Mouse (Mus musculus) heart, embryonic 13.5 days (tissue): ENCODE measurements around the gene Sgcg. TPM values are rescaled to one million over a fixed set of nuclear protein-coding genes. Genes with fewer than 3 reads are reported as not detected.
A peak's percentile ranks its signal among the peaks of the same experiment; 100 is the strongest.

ENCODE experiments used
- ATAC-seq: fragments of 200-750 bp; cut with Nextera tagmentation; 2 replicates; pipeline ENCODE4 v1.8.0; 2017; ENCODE audit warnings: moderate TSS enrichment; ENCODE audit not compliant: insufficient number of reproducible peaks, low FRiP score, low TSS enrichment; ENCODE audit errors: extremely low read depth
- H3K27ac ChIP-seq: fragments of 300-500 bp; sonication (generic); replicated peaks from 2 replicates; pipeline ENCODE4 v1.5.1; 2015; ENCODE audit warnings: moderate library complexity, mild to moderate bottlenecking, inconsistent platforms
- H3K27me3 ChIP-seq: fragments of 300-500 bp; sonication (generic); replicated peaks from 2 replicates; pipeline ENCODE4 v1.6.1; 2015; ENCODE audit warnings: mild to moderate bottlenecking, inconsistent platforms
- H3K36me3 ChIP-seq: fragments of 300-500 bp; sonication (generic); 2 replicates; pipeline ENCODE4 v1.6.1; 2015; ENCODE audit warnings: mild to moderate bottlenecking, inconsistent platforms
- H3K4me1 ChIP-seq: fragments of 300-500 bp; sonication (generic); 2 replicates; pipeline ENCODE4 v1.6.1; 2015; ENCODE audit warnings: inconsistent platforms
- H3K4me2 ChIP-seq: fragments of 300-500 bp; sonication (generic); 2 replicates; pipeline ENCODE4 v1.6.1; 2015; ENCODE audit warnings: inconsistent platforms, mild to moderate bottlenecking, moderate library complexity
- H3K4me3 ChIP-seq: fragments of 300-500 bp; sonication (generic); 2 replicates; pipeline ENCODE4 v1.5.1; 2015; ENCODE audit warnings: moderate library complexity, mild to moderate bottlenecking, inconsistent platforms
- H3K9ac ChIP-seq: fragments of 300-500 bp; sonication (generic); 2 replicates; pipeline ENCODE4 v1.6.1; 2015; ENCODE audit warnings: inconsistent platforms, mild to moderate bottlenecking, moderate library complexity
- H3K9me3 ChIP-seq: fragments of 300-500 bp; sonication (generic); 2 replicates; pipeline ENCODE4 v1.6.1; 2016; ENCODE audit warnings: inconsistent platforms
- WGBS: fragments of 180-500 bp; shearing (Covaris S2); methylation state at CpG from one replicate; pipeline ENCODE4 v1.1.7; 2015; ENCODE audit warnings: mixed read lengths; 5-methylcytosine and 5-hydroxymethylcytosine counted together
- polyA plus RNA-seq: library from polyadenylated mRNA; unstranded; fragments of >200 nt; fragmentation: Nextera tagmentation; extraction: Ambion mirVana; gene quantifications from 2 replicates; pipeline ENCODE4 v1.2.1, GENCODE M21; 2015

Sgcg gene
- 16.6 and 19.9 TPM in 2 replicates for polyA plus RNA-seq

DNA sequence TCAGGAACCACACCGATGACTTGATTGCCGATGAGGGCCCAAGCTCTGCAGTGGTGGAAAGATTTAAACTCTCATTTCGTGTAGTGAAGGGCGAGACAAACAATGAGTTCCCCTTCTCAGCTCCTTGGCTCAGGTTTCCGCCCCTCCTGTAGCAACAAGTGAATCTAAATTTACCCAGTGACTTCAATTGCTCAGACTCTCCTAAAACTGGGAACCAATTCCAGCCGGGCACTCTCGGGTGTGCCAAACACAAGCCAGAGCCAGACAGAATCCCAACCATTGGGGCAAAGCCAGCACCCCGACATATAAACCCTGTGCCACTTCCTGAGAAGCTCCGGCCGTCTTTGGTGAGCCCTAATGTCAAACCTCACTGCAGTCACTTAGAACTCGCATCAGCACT, at the start of gene Sgcg:
Gene Sgcg, minus strand, starts transcription at position 139 of the 400 bp plus-strand sequence.
- Histone ChIP-seq H3K27ac (peak within 1 kb of the TSS; percentile 70), H3K36me3 (no peaks in the 10 kb centered on the region), H3K9me3 (no peaks in the 10 kb centered on the region), H3K27me3 (no peaks in the 10 kb centered on the region), H3K4me2 (peak within 1 kb of the TSS; percentile 43), H3K4me3 (peak within 1 kb of the TSS; percentile 17), H3K4me1 (peaks cover 6% of the 10 kb centered on the region; the same call in 1 of the 2 replicates), H3K9ac (peak within 1 kb of the TSS; percentile 61; the same call in 1 of the 2 replicates)
- WGBS, result 44% methylated on average over 11 of the region's 11 CpGs
- ATAC-seq, result peak; percentile 25; the same call in 1 of the 2 replicates

DNA sequence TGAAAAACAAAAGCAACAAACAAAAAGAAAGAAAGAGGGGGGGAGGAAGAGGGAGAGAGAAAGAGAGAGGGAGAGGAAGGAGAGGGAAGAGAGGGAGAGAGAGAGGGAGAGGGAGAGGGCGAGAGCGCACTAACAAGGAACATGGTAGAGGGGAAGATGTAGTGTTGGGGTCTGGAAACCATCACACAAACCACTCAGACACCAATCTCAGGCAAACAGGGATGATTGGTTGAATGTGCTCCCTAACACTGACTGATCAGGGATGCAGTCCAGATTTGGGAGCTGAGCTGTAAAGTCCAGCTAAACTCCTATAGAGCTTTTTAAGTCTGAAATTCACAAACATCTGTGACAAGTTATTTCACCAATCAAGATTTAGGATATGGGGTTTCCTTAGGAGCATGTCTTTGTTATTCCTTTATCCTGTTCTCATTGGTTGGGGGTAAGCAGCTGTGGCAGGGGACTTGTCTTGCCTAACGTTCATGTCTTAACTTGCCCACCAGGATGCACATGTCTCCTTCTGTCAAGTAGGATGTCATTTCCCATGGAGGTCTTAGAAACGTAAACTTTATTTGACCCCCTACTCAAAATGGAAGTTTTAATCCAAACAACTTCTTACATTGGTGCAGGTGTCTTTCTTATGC, 45.8 kb upstream of the Sgcg start:
- H3K27ac ChIP-seq, result no peak overlapping the region
- H3K4me3 ChIP-seq, result no peak overlapping the region
- H3K4me1 ChIP-seq, result no peaks in the 10 kb centered on the region
- H3K27me3 ChIP-seq, result no peaks in the 10 kb centered on the region
- H3K4me2 ChIP-seq, result no peak overlapping the region
- H3K9ac ChIP-seq, result no peak overlapping the region
- no peak for ATAC-seq
- 0 out of 2 replicates have a peak, but pooled peaks cover 6% of the 10 kb centered on the region for H3K9me3 ChIP-seq
- H3K36me3 ChIP-seq, result no peaks in the 10 kb centered on the region
- WGBS, result 68% methylated on average over 4 of the region's 4 CpGs

DNA sequence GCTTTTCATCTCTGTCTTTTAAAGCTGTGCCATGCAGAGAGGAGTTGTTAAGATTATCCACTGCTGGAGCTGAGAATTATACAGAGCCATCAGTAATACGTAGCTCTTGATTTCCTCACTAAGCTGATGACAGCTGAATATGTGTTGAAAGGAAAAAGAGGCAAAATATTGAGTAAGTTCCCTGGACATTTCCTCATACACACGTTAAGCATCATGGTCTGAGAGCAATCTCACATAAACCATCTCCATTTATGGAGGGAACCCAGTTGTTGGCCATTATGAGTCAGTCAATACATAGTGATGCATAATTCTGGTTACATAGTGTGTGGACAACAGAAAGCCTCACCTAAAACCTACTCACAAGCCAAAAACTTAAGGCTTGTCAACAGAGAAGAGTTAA, 44.1 kb upstream of the Sgcg start:
- H3K4me1 ChIP-seq, result no peaks in the 10 kb centered on the region
- no peak overlapping the region for H3K4me3 ChIP-seq
- H3K4me2 ChIP-seq, result no peak overlapping the region
- H3K9ac ChIP-seq, result no peak overlapping the region
- H3K27ac ChIP-seq, result no peak overlapping the region
- H3K27me3 ChIP-seq, result no peaks in the 10 kb centered on the region
- WGBS, result 43% methylated on average over 2 of the region's 2 CpGs
- ATAC-seq, result no peak
- H3K36me3 ChIP-seq, result no peaks in the 10 kb centered on the region
- 0 out of 2 replicates have a peak, but pooled peaks cover 6% of the 10 kb centered on the region for H3K9me3 ChIP-seq

DNA sequence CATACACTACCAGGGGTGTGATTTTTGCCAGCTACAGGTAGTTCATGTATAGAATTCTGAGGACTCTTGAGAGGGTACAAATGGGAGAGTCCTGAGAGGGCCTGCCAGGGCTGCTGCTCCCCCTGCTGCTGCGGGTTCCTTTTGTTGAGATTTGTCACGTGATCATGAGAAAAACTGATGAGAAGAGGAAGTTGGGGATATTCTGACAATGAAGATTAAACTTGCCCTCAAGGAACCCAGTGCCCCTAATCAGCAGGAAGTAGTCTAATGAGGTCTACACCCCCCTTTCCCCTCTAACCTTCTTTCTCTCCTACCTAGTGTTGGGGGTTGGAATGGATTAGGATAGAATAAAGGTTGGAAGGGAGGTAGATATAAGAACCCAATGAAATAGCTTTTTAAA, 43.0 kb upstream of the Sgcg start:
- no peak overlapping the region for H3K9ac ChIP-seq
- ATAC-seq, result no peak
- no peaks in the 10 kb centered on the region for H3K27me3 ChIP-seq
- 0 out of 2 replicates have a peak, but pooled peaks cover 6% of the 10 kb centered on the region for H3K9me3 ChIP-seq
- H3K27ac ChIP-seq, result no peak overlapping the region
- 44% methylated on average over 2 of the region's 2 CpGs for WGBS
- H3K4me1 ChIP-seq, result no peaks in the 10 kb centered on the region
- H3K4me2 ChIP-seq, result no peak overlapping the region
- no peak overlapping the region for H3K4me3 ChIP-seq
- no peaks in the 10 kb centered on the region for H3K36me3 ChIP-seq

DNA sequence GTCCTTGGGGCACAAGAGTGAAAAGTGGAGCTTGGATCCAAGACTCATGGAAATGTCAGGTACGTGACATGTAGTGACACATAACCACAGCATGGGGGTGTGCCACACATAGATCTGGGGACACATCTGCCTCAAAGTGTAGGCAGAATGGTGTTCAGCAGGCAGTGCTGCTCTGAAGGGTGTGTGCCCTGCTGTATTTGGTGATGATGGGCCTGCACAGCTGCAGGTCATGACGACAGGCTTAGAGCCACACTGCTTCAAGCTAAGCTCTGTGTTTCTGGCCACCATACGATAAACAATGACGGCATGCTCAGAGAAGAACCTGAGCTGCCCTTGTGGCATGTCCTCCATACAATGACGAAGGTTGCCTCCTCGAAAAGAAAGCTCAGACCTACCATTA, 41.5 kb upstream of the Sgcg start:
- no peak for ATAC-seq
- no peaks in the 10 kb centered on the region for H3K36me3 ChIP-seq
- H3K4me2 ChIP-seq, result no peak overlapping the region
- no peak overlapping the region for H3K4me3 ChIP-seq
- H3K27me3 ChIP-seq, result no peaks in the 10 kb centered on the region; the same call in 1 of the 2 replicates
- 77% methylated on average over 6 of the region's 6 CpGs for WGBS
- 0 out of 2 replicates have a peak, but pooled peaks cover 6% of the 10 kb centered on the region for H3K9me3 ChIP-seq
- H3K4me1 ChIP-seq, result no peaks in the 10 kb centered on the region
- H3K27ac ChIP-seq, result no peak overlapping the region
- H3K9ac ChIP-seq, result no peak overlapping the region

DNA sequence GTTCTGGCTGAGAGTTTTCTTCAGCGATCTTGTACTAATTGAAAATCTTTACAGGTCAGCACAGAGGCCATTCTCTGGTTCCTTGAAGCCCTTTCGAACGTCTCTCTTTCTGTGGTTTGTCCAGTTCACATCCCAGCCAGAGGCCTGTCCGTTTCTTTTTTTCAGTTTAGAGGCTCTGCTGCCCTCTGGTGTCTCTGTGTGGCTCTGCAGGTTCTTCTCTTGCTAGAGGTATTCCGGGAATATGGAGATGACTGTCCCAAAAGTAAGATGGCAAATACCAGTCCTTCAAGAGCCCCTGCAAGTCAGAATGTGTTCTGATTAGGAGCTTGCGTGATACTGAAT, 36.4 kb upstream of the Sgcg start:
- H3K4me2 ChIP-seq, result peak overlapping the region; percentile 11; the same call in 1 of the 2 replicates
- H3K9me3 ChIP-seq, result no peaks in the 10 kb centered on the region
- peaks cover 5% of the 10 kb centered on the region; the same call in 1 of the 2 replicates for H3K4me1 ChIP-seq
- no peaks in the 10 kb centered on the region; the same call in none of the 2 replicates for H3K27me3 ChIP-seq
- H3K36me3 ChIP-seq, result no peaks in the 10 kb centered on the region
- WGBS, result 15% methylated on average over 6 of the region's 6 CpGs
- H3K9ac ChIP-seq, result no peak overlapping the region
- H3K4me3 ChIP-seq, result no peak overlapping the region
- no peak overlapping the region for H3K27ac ChIP-seq
- no peak for ATAC-seq

DNA sequence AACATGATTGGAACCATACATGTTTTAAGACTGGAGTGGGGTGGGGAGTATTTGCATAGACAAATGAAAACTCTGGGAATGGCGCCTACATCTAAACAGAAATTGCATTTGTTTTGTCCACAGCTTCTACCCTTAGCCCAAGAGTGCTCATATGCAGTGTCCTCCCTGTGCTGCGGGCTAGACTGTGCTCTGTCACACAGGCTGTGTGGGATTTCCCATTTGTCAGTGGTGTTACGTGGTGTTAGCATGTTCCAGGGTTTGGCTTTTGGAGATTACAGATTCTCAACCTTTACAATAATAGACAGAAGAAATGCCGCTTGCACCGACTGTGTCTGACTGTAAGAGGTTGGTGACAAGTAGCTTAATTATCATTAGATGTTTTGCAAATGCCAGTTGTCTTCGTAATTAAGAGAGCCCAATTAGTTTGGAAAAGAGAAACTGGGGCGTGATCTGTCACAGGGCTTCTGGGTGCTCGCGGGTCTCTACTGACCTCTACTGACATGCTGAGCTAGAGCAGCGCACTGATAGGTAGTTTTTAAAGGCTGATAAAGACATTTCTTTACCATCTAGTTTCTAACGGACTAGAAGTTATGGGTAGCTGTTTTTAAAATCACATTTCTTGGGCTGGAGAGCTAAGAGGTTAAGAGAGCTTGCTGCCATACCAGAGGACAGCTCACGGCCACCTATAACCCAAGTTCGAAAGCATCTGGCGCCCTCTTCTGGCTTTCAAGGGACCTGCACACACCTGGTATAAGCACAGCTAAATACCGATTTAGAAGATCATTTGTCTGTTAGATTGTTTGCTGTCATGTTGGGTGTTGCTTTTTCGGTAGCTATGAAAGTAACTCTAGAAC, 35.8 kb upstream of the Sgcg start:
- H3K27me3 ChIP-seq, result no peaks in the 10 kb centered on the region; the same call in none of the 2 replicates
- no peaks in the 10 kb centered on the region for H3K36me3 ChIP-seq
- no peak for ATAC-seq
- H3K4me2 ChIP-seq, result peak overlapping the region; percentile 37; the same call in 1 of the 2 replicates
- H3K9me3 ChIP-seq, result no peaks in the 10 kb centered on the region
- no peak overlapping the region for H3K27ac ChIP-seq
- H3K4me3 ChIP-seq, result no peak overlapping the region
- no peak overlapping the region for H3K9ac ChIP-seq
- 44% methylated on average over 16 of the region's 16 CpGs for WGBS
- peaks cover 5% of the 10 kb centered on the region; the same call in 1 of the 2 replicates for H3K4me1 ChIP-seq

DNA sequence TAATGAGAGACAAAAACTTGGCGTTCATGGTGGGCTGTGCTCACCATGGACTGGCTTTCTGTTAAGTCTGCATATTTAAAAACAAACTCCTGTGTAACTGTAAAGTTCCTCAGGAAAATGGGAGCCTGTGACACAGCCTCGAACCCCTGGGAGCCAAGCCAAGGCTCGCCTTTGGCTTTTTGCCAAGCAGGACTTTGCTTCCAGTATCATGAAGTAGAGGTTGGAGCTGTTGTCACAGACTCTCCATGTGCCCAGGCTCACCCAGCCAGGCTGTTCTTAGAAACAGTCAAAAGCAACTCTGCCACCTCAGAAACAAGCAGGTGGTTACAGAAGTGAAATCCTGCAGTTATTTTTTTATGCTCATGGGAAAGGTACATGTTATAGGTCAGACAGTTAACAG, 32.4 kb upstream of the Sgcg start:
- Histone ChIP-seq H3K4me3 (no peak overlapping the region), H3K9me3 (no peaks in the 10 kb centered on the region), H3K36me3 (no peaks in the 10 kb centered on the region), H3K9ac (no peak overlapping the region), H3K4me2 (no peak overlapping the region), H3K4me1 (peaks cover 9% of the 10 kb centered on the region), H3K27me3 (no peaks in the 10 kb centered on the region; the same call in none of the 2 replicates), H3K27ac (no peak overlapping the region)
- no peak for ATAC-seq
- WGBS, result 43% methylated on average over 3 of the region's 3 CpGs

DNA sequence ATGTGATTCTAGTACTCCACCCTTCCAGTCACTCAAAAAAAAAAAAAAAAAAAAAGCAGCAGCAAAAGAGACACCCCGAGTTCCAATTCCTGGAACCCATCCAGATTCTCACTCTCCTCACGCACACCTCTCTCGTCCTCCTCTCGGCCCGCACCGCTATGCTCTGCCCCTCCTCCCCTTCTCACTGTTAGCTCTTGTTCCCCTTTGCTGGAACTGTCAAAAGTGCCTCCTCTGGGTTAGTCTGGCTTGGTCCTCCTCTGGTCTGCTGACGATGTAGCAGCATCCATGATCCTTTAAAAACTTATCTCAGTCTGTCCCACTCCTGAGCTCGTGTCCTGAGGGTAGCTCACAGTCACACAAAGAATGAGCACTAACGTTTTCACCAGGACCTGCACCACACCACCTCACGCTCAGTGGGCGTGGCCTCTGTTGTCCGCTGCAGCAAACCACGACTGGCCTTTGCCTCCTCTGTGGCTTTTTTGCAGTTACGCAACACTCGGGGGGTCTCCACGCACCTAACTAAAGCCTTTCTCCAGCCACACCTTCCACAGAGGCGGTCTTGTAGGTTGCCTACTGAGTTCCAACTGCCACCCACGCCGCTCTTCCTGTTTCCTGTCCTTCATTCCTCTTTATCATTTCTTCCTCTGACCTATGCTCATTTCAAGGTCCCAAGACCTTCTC, 30.5 kb upstream of the Sgcg start:
- H3K4me1 ChIP-seq, result peaks cover 10% of the 10 kb centered on the region
- no peak overlapping the region for H3K4me3 ChIP-seq
- H3K27ac ChIP-seq, result no peak overlapping the region
- WGBS, result 52% methylated on average over 19 of the region's 19 CpGs
- ATAC-seq, result no peak
- H3K27me3 ChIP-seq, result no peaks in the 10 kb centered on the region; the same call in 1 of the 2 replicates
- no peaks in the 10 kb centered on the region for H3K9me3 ChIP-seq
- H3K36me3 ChIP-seq, result no peaks in the 10 kb centered on the region
- H3K4me2 ChIP-seq, result peak overlapping the region; percentile 21; the same call in 1 of the 2 replicates
- no peak overlapping the region for H3K9ac ChIP-seq

DNA sequence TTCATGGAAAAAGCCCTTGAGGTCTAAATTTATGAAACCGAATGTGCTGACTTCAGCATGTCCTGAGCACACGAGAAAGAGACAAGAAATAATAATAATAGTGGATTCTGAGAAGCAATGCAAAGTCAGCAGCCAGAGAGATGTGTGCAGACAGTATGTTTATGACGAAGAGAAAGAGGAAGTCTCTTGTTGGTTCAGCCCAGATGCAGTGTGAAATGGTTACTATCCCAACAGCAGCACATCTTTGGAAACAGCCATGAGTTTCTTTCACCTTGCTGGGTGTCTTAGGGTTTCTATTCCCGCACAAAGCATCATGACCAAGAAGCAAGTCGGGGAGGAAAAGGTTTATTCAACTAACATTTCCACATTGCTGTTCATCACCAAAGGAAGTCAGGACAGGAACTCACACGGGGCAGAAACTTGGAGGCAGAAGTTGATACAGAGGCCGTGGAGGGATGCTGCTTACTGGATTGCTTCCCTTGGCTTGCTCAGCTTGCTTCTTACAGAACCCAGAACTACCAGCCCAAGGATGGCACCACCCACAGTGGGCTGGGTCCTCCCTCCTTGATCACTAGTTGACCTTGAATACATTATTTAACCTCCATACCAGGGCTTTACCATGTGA, 20.5 kb upstream of the Sgcg start:
- no peaks in the 10 kb centered on the region for H3K9me3 ChIP-seq
- H3K4me1 ChIP-seq, result peaks cover 17% of the 10 kb centered on the region
- H3K9ac ChIP-seq, result no peak overlapping the region
- peaks cover 30% of the 10 kb centered on the region for H3K27me3 ChIP-seq
- H3K4me3 ChIP-seq, result no peak overlapping the region
- ATAC-seq, result no peak
- no peak overlapping the region for H3K4me2 ChIP-seq
- no peaks in the 10 kb centered on the region for H3K36me3 ChIP-seq
- WGBS, result 76% methylated on average over 7 of the region's 7 CpGs
- no peak overlapping the region for H3K27ac ChIP-seq

DNA sequence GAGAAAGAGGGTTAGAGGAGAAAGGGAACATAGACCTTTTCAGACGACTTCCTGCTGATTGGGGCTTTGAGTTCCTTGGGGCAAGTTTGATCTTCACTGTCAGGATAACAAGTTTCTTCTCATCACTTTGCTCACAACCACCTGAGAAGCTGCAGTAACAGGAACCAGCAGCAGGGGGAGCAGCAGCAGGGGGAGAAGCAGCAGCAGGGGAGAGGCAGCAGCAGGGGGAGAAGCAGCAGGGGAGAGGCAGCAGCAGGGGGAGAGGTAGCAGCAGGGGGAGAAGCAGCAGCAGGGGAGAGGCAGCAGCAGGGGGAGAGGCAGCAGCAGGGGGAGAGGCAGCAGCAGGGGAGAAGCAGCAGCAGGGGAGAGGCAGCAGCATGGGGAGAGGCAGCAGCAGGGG, 19.0 kb upstream of the Sgcg start:
- Histone ChIP-seq H3K36me3 (no peaks in the 10 kb centered on the region), H3K4me3 (no peak overlapping the region), H3K4me1 (peaks cover 18% of the 10 kb centered on the region), H3K9me3 (no peaks in the 10 kb centered on the region), H3K27me3 (peaks cover 43% of the 10 kb centered on the region), H3K9ac (no peak overlapping the region), H3K4me2 (no peak overlapping the region), H3K27ac (no peak overlapping the region)
- no peak for ATAC-seq
- 16% methylated on average over 1 of the region's 1 CpGs for WGBS
